Mouse (Mus musculus) lung, adult 2 months (tissue): ENCODE measurements around the gene Mark3. TPM values are rescaled to one million over a fixed set of nuclear protein-coding genes. Genes with fewer than 3 reads are reported as not detected.

Source experiments
- DNase-seq: peaks from one replicate; pipeline ENCODE4 v3.0.0; 2022
- H3K4me1 ChIP-seq: fragments of 200-500 bp; 2 replicates; pipeline ENCODE4 v1.6.1; 2011; ENCODE audit warnings: low read length; ENCODE audit not compliant: control insufficient read depth, insufficient read depth
- H3K4me3 ChIP-seq: fragments of 200-500 bp; replicated peaks from 2 replicates; pipeline ENCODE3; 2011; ENCODE audit warnings: low read depth, mild to moderate bottlenecking, control low read depth, low read length; ENCODE audit errors: extremely low read depth
- CTCF ChIP-seq: fragments of 200-500 bp; IDR thresholded peaks from 2 replicates; pipeline ENCODE4 v1.5.1; 2011; ENCODE audit warnings: mild to moderate bottlenecking, low read length, control low read depth; ENCODE audit not compliant: insufficient read depth
- POLR2A ChIP-seq: fragments of 200-500 bp; IDR thresholded peaks from 2 replicates; pipeline ENCODE4 v1.6.1; 2011; ENCODE audit warnings: low read depth, mild to moderate bottlenecking, control low read depth, low read length, borderline replicate concordance; ENCODE audit errors: extremely low read depth
- WGBS: fragments of 180-500 bp; shearing (Covaris S2); methylation state at CpG from one replicate; pipeline ENCODE4 v1.1.7; 2018; 5-methylcytosine and 5-hydroxymethylcytosine counted together
- polyA plus RNA-seq: library from polyadenylated mRNA; depleted of rRNA; stranded (reverse); fragments of >200 nt; gene quantifications from 2 replicates; pipeline ENCODE4 v1.2.3, GENCODE M21; 2012

The Mark3 gene
- polyA plus RNA-seq, 1 experiment, result 27.7 TPM

GRCm38 (mm10) chr12:111689426-111689825 lies 115.1 kb downstream of the Mark3 start:
- H3K4me3 ChIP-seq, result no peak overlapping the region
- WGBS, result 41% methylated on average over 11 of the region's 11 CpGs
- no peak for TF ChIP-seq POLR2A
- no peak for DNase-seq
- H3K4me1 ChIP-seq, result peaks cover 29% of the 10 kb centered on the region

GRCm38 (mm10) chr12:111691346-111691872 lies 117.1 kb downstream of the Mark3 start:
- no peak for DNase-seq
- H3K4me1 ChIP-seq, result peaks cover 39% of the 10 kb centered on the region
- 11% methylated on average over 5 of the region's 5 CpGs for WGBS
- TF ChIP-seq POLR2A, result no peak
- 0 out of 2 replicates have a peak, but pooled peaks have one; percentile 2 for TF ChIP-seq CTCF
- H3K4me3 ChIP-seq, result no peak overlapping the region

- WGBS, result 87% methylated on average over 5 of the region's 5 CpGs
- Histone ChIP-seq H3K4me1 (peaks cover 34% of the 10 kb centered on the region), H3K4me3 (no peak overlapping the region)
- DNase-seq, result no peak
- TF ChIP-seq CTCF (no peak), POLR2A (no peak)
These were observed 118.6 kb downstream of the Mark3 start for GRCm38 (mm10) chr12:111692899-111693298.

GRCm38 (mm10) chr12:111693341-111694270 lies 119.3 kb downstream of the Mark3 start:
- TF ChIP-seq CTCF (no peak), POLR2A (no peak)
- Histone ChIP-seq H3K4me1 (peaks cover 34% of the 10 kb centered on the region), H3K4me3 (no peak overlapping the region)
- WGBS, result 49% methylated on average over 18 of the region's 18 CpGs
- DNase-seq, result no peak

- 18% methylated on average over 12 of the region's 12 CpGs for WGBS
- DNase-seq, result no peak
- Histone ChIP-seq H3K4me3 (no peak overlapping the region), H3K4me1 (peaks cover 34% of the 10 kb centered on the region)
- TF ChIP-seq POLR2A, result 0 out of 2 replicates have a peak, but pooled peaks have one; percentile 33
- TF ChIP-seq CTCF, result no peak
These were observed 120.0 kb downstream of the Mark3 start for GRCm38 (mm10) chr12:111694271-111694781.

GRCm38 (mm10) chr12:111694880-111695804 lies 120.8 kb downstream of the Mark3 start:
- DNase-seq, result no peak
- H3K4me3 ChIP-seq, result no peak overlapping the region
- TF ChIP-seq CTCF (no peak), POLR2A (no peak)
- peaks cover 30% of the 10 kb centered on the region for H3K4me1 ChIP-seq
- 59% methylated on average over 13 of the region's 13 CpGs for WGBS

- Histone ChIP-seq H3K4me3 (no peak overlapping the region), H3K4me1 (peaks cover 28% of the 10 kb centered on the region)
- WGBS, result 34% methylated on average over 6 of the region's 6 CpGs
- DNase-seq, result peak; percentile 62
- TF ChIP-seq CTCF (peak; percentile 69), POLR2A (no peak)
These were observed 121.9 kb downstream of the Mark3 start for GRCm38 (mm10) chr12:111696239-111696638.

- Histone ChIP-seq H3K4me3 (no peak overlapping the region), H3K4me1 (peaks cover 20% of the 10 kb centered on the region)
- WGBS, result 61% methylated on average over 4 of the region's 4 CpGs
- no peak for DNase-seq
- TF ChIP-seq POLR2A, result no peak
- no peak for TF ChIP-seq CTCF
These were observed 123.4 kb downstream of the Mark3 start for GRCm38 (mm10) chr12:111697708-111698107.
